Mouse (Mus musculus): ENCODE results near the gene Rpl23a. TPM values are rescaled to one million over a fixed set of nuclear protein-coding genes. Genes with fewer than 3 reads are reported as not detected.

Gene Rpl23a
- 1,626 and 1,746 TPM in 2 replicates for polyA plus RNA-seq (2014; fragmentation: Nextera tagmentation; extraction: Ambion mirVana)

GRCm38 (mm10) chr11:78182961-78183844 lies at the start of gene Rpl23a:
Gene Rpl23a, minus strand, starts transcription at chr11:78183584.
- H3K9me3 ChIP-seq (ENCODE audit: control insufficient read depth, low read length), result no peaks in the 10 kb centered on the region
- no peaks in the 10 kb centered on the region for H3K27me3 ChIP-seq (replicated peaks; ENCODE audit: control insufficient read depth, insufficient read depth, low read length)
- H3K4me3 ChIP-seq (ENCODE audit: low read depth, low read length), result peak within 1 kb of the TSS; percentile 83
- peak within 1 kb of the TSS; percentile 98 for H3K4me2 ChIP-seq (ENCODE audit: low read depth, low read length)
- peaks cover 22% of the 10 kb centered on the region for H3K4me1 ChIP-seq (ENCODE audit: control insufficient read depth, insufficient read depth, low read length)
- peak; percentile 99 for DNase-seq (ENCODE audit: low spot score)
- H3K36me3 ChIP-seq (ENCODE audit: control insufficient read depth, insufficient read depth, low read length), result peaks cover 33% of the 10 kb centered on the region
- peak within 1 kb of the TSS; percentile 91 for H3K9ac ChIP-seq (ENCODE audit: low read depth, low read length)
- under 1% methylated on average over 38 of the region's 38 CpGs for WGBS
- peak within 1 kb of the TSS; percentile 91 for H3K27ac ChIP-seq (replicated peaks; ENCODE audit: low read depth, low read length)
- peak; percentile 87 for ATAC-seq (ENCODE audit: low read depth)

GRCm38 (mm10) chr11:78231518-78231917 lies 48.1 kb upstream of the Rpl23a start:
- Histone ChIP-seq H3K9ac (ENCODE audit: low read depth, low read length) (no peak overlapping the region), H3K4me1 (ENCODE audit: control insufficient read depth, insufficient read depth, low read length) (no peaks in the 10 kb centered on the region), H3K4me2 (ENCODE audit: low read depth, low read length) (no peak overlapping the region), H3K27ac (replicated peaks; ENCODE audit: low read depth, low read length) (no peak overlapping the region), H3K4me3 (ENCODE audit: low read depth, low read length) (no peak overlapping the region), H3K36me3 (ENCODE audit: control insufficient read depth, insufficient read depth, low read length) (peaks cover 79% of the 10 kb centered on the region), H3K9me3 (ENCODE audit: control insufficient read depth, low read length) (no peaks in the 10 kb centered on the region), H3K27me3 (replicated peaks; ENCODE audit: control insufficient read depth, insufficient read depth, low read length) (no peaks in the 10 kb centered on the region)
- no peak for DNase-seq (ENCODE audit: low spot score)
- no peak for ATAC-seq (ENCODE audit: low read depth)
- 91% methylated on average over 6 of the region's 6 CpGs for WGBS

GRCm38 (mm10) chr11:78223586-78223985 lies 40.2 kb upstream of the Rpl23a start:
- 89% methylated on average over 4 of the region's 4 CpGs for WGBS
- peaks cover 98% of the 10 kb centered on the region for H3K36me3 ChIP-seq (ENCODE audit: control insufficient read depth, insufficient read depth, low read length)
- no peak overlapping the region for H3K27ac ChIP-seq (replicated peaks; ENCODE audit: low read depth, low read length)
- H3K4me2 ChIP-seq (ENCODE audit: low read depth, low read length), result no peak overlapping the region
- ATAC-seq (ENCODE audit: low read depth) (no peak), DNase-seq (ENCODE audit: low spot score) (no peak)
- H3K4me3 ChIP-seq (ENCODE audit: low read depth, low read length), result no peak overlapping the region
- no peaks in the 10 kb centered on the region for H3K4me1 ChIP-seq (ENCODE audit: control insufficient read depth, insufficient read depth, low read length)
- no peaks in the 10 kb centered on the region for H3K9me3 ChIP-seq (ENCODE audit: control insufficient read depth, low read length)
- no peaks in the 10 kb centered on the region for H3K27me3 ChIP-seq (replicated peaks; ENCODE audit: control insufficient read depth, insufficient read depth, low read length)
- H3K9ac ChIP-seq (ENCODE audit: low read depth, low read length), result no peak overlapping the region

- WGBS, result 91% methylated on average over 11 of the region's 11 CpGs
- DNase-seq (ENCODE audit: low spot score) (no peak), ATAC-seq (ENCODE audit: low read depth) (no peak)
- peaks cover 99% of the 10 kb centered on the region for H3K36me3 ChIP-seq (ENCODE audit: control insufficient read depth, insufficient read depth, low read length)
- H3K4me2 ChIP-seq (ENCODE audit: low read depth, low read length), result no peak overlapping the region
- no peak overlapping the region for H3K9ac ChIP-seq (ENCODE audit: low read depth, low read length)
- no peak overlapping the region for H3K4me3 ChIP-seq (ENCODE audit: low read depth, low read length)
- H3K9me3 ChIP-seq (ENCODE audit: control insufficient read depth, low read length), result no peaks in the 10 kb centered on the region
- H3K4me1 ChIP-seq (ENCODE audit: control insufficient read depth, insufficient read depth, low read length), result no peaks in the 10 kb centered on the region
- no peaks in the 10 kb centered on the region for H3K27me3 ChIP-seq (replicated peaks; ENCODE audit: control insufficient read depth, insufficient read depth, low read length)
- H3K27ac ChIP-seq (replicated peaks; ENCODE audit: low read depth, low read length), result no peak overlapping the region
Observed at GRCm38 (mm10) chr11:78215709-78216317, 32.4 kb upstream of the Rpl23a start.

DNA sequence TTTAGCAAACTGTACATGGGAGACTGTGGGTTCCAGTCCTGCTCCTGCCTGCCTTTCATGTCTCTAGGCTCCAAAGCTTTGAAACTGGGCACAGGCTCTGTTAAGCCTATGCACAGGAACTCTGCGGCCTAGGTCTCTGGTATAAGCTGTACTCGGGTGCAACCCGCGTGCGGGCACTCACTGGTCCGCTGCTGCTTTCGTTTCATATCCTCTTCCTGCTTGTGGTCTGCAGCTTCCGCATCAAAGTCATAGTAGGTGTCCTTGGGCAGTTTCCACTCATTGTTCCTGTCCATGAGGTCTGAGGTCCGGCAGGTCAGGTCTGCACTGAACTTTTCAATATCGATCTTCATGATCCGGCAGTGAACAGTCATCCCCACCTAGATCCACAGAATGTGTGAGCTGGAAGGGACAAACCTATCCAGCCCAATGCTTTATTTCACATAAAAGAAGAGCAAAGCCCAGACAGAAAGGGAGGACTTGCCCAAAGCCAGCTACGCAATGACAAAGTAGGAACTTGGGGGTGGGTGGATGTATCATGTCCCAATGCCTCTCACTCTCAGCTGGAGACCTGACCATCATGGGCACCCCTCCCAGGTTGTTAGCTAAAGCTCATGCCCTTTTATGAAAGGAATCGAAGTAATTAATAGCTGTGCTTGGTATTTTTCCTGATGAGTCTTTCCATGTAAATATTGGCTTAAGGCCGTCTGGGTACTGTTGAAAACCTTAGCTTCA lies 29.9 kb upstream of the Rpl23a start:
- peaks cover 99% of the 10 kb centered on the region for H3K36me3 ChIP-seq (ENCODE audit: control insufficient read depth, insufficient read depth, low read length)
- DNase-seq (ENCODE audit: low spot score), result no peak

GRCm38 (mm10) chr11:78211513-78211912 lies 28.1 kb upstream of the Rpl23a start:
- no peak for DNase-seq (ENCODE audit: low spot score)
- Histone ChIP-seq H3K9me3 (ENCODE audit: control insufficient read depth, low read length) (no peaks in the 10 kb centered on the region), H3K4me1 (ENCODE audit: control insufficient read depth, insufficient read depth, low read length) (no peaks in the 10 kb centered on the region), H3K27me3 (replicated peaks; ENCODE audit: control insufficient read depth, insufficient read depth, low read length) (no peaks in the 10 kb centered on the region), H3K4me2 (ENCODE audit: low read depth, low read length) (no peak overlapping the region), H3K4me3 (ENCODE audit: low read depth, low read length) (no peak overlapping the region), H3K9ac (ENCODE audit: low read depth, low read length) (no peak overlapping the region), H3K36me3 (ENCODE audit: control insufficient read depth, insufficient read depth, low read length) (peaks cover 99% of the 10 kb centered on the region), H3K27ac (replicated peaks; ENCODE audit: low read depth, low read length) (no peak overlapping the region)
- ATAC-seq (ENCODE audit: low read depth), result no peak
- WGBS, result 79% methylated on average over 5 of the region's 5 CpGs

More for the DNA sequence above, 29.9 kb upstream of the Rpl23a start:
- no peak for ATAC-seq (ENCODE audit: low read depth)
- 91% methylated on average over 14 of the region's 14 CpGs for WGBS
- Histone ChIP-seq H3K4me2 (ENCODE audit: low read depth, low read length) (no peak overlapping the region), H3K27me3 (replicated peaks; ENCODE audit: control insufficient read depth, insufficient read depth, low read length) (no peaks in the 10 kb centered on the region), H3K27ac (replicated peaks; ENCODE audit: low read depth, low read length) (no peak overlapping the region), H3K4me1 (ENCODE audit: control insufficient read depth, insufficient read depth, low read length) (no peaks in the 10 kb centered on the region), H3K9ac (ENCODE audit: low read depth, low read length) (no peak overlapping the region), H3K9me3 (ENCODE audit: control insufficient read depth, low read length) (no peaks in the 10 kb centered on the region), H3K4me3 (ENCODE audit: low read depth, low read length) (no peak overlapping the region)

DNA sequence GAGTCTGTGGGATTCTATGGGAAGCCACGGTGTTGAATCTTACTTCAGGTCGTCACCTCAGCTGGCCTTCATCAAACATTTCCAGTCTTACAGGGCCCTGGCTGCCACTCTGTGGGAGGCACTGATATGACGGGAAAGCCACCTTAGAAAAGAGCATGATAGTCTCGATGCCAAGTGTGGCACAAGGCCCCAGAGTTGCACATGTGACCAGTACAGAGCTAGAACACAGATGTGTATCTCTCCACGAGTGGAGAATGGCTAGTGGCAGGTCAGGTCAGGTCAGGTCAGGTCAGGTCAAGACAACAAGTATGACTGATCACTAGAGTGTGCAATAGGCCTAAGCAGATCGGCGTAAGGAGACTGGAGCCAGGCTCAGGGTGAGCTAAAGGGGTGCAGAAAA lies 27.2 kb upstream of the Rpl23a start:
- DNase-seq (ENCODE audit: low spot score) (no peak), ATAC-seq (ENCODE audit: low read depth) (no peak)
- Histone ChIP-seq H3K4me2 (ENCODE audit: low read depth, low read length) (no peak overlapping the region), H3K27me3 (replicated peaks; ENCODE audit: control insufficient read depth, insufficient read depth, low read length) (no peaks in the 10 kb centered on the region), H3K9me3 (ENCODE audit: control insufficient read depth, low read length) (no peaks in the 10 kb centered on the region), H3K36me3 (ENCODE audit: control insufficient read depth, insufficient read depth, low read length) (peaks cover 99% of the 10 kb centered on the region), H3K4me1 (ENCODE audit: control insufficient read depth, insufficient read depth, low read length) (no peaks in the 10 kb centered on the region), H3K4me3 (ENCODE audit: low read depth, low read length) (no peak overlapping the region), H3K9ac (ENCODE audit: low read depth, low read length) (no peak overlapping the region), H3K27ac (replicated peaks; ENCODE audit: low read depth, low read length) (no peak overlapping the region)
- 68% methylated on average over 7 of the region's 7 CpGs for WGBS

GRCm38 (mm10) chr11:78209886-78210285 lies 26.5 kb upstream of the Rpl23a start:
- DNase-seq (ENCODE audit: low spot score) (no peak), ATAC-seq (ENCODE audit: low read depth) (no peak)
- no peak overlapping the region for H3K4me2 ChIP-seq (ENCODE audit: low read depth, low read length)
- no peaks in the 10 kb centered on the region for H3K9me3 ChIP-seq (ENCODE audit: control insufficient read depth, low read length)
- H3K27ac ChIP-seq (replicated peaks; ENCODE audit: low read depth, low read length), result no peak overlapping the region
- H3K27me3 ChIP-seq (replicated peaks; ENCODE audit: control insufficient read depth, insufficient read depth, low read length), result no peaks in the 10 kb centered on the region
- WGBS, result 92% methylated on average over 6 of the region's 6 CpGs
- H3K4me1 ChIP-seq (ENCODE audit: control insufficient read depth, insufficient read depth, low read length), result no peaks in the 10 kb centered on the region
- no peak overlapping the region for H3K9ac ChIP-seq (ENCODE audit: low read depth, low read length)
- no peak overlapping the region for H3K4me3 ChIP-seq (ENCODE audit: low read depth, low read length)
- peaks cover 99% of the 10 kb centered on the region for H3K36me3 ChIP-seq (ENCODE audit: control insufficient read depth, insufficient read depth, low read length)

Measured in embryonic facial prominence, embryonic 14.5 days (tissue).